Mouse (Mus musculus) G1E (cell line): ENCODE results near the gene Gja5. TPM values are rescaled to one million over a fixed set of nuclear protein-coding genes. Genes with fewer than 3 reads are reported as not detected.

ENCODE experiments used
- ATAC-seq: 2 replicates; pipeline ENCODE4 v1.8.0; 2016; ENCODE audit warnings: mild to moderate bottlenecking; ENCODE audit not compliant: insufficient number of reproducible peaks, poor library complexity, low FRiP score, severe bottlenecking; ENCODE audit errors: extremely low read depth
- DNase-seq: peaks from one replicate; pipeline ENCODE4 v3.0.0; 2012; ENCODE audit warnings: low spot score
- H3K27me3 ChIP-seq: 2 replicates; pipeline ENCODE4 v1.6.1; 2012; ENCODE audit warnings: mild to moderate bottlenecking, low read length, inconsistent platforms; ENCODE audit not compliant: insufficient read depth
- H3K36me3 ChIP-seq: replicated peaks from 2 replicates; pipeline ENCODE3; 2012; ENCODE audit warnings: mild to moderate bottlenecking, inconsistent platforms
- H3K4me1 ChIP-seq: 2 replicates; pipeline ENCODE4 v1.6.1; 2012; ENCODE audit warnings: low read depth, low read length, inconsistent platforms, mixed read lengths; ENCODE audit not compliant: insufficient read depth
- H3K4me3 ChIP-seq: 2 replicates; pipeline ENCODE4 v1.5.1; 2012; ENCODE audit warnings: low read depth, mild to moderate bottlenecking, inconsistent platforms, low read length, moderate library complexity, mixed read lengths
- H3K9me3 ChIP-seq: replicated peaks from 2 replicates; pipeline ENCODE4 v1.6.1; 2012; ENCODE audit warnings: inconsistent platforms
- CTCF ChIP-seq: IDR thresholded peaks from 2 replicates; pipeline ENCODE4 v1.5.1; 2012; ENCODE audit warnings: low read depth, low read length, inconsistent platforms, mixed read lengths
- GATA1 ChIP-seq: IDR thresholded peaks from 2 replicates; pipeline ENCODE4 v1.6.1; 2012; ENCODE audit warnings: borderline replicate concordance, low read length, inconsistent platforms, mixed read lengths
- GATA2 ChIP-seq: IDR thresholded peaks from 2 replicates; pipeline ENCODE4 v1.6.1; 2012; ENCODE audit warnings: low read depth, low read length, inconsistent platforms, borderline replicate concordance
- POLR2AphosphoS5 ChIP-seq: IDR thresholded peaks from 2 replicates; pipeline ENCODE4 v1.6.1; 2012; ENCODE audit warnings: low read depth, low read length, inconsistent platforms; ENCODE audit not compliant: insufficient replicate concordance
- TAL1 ChIP-seq: conservative IDR thresholded peaks from 2 replicates; pipeline ENCODE4 v1.6.1; 2012; ENCODE audit warnings: low read depth, low read length, inconsistent platforms, mixed read lengths
- polyA plus RNA-seq: library from polyadenylated mRNA; stranded (reverse); fragments of >175 nt; gene quantifications from 2 replicates; pipeline ENCODE4 v1.2.3, GENCODE M21; 2012
- total RNA-seq, 2 experiments: library from RNA; stranded (forward) in 1 of 2; stranded (reverse) in 1 of 2; fragments of 200-1000 nt in 1 of 2; fragments of >200 nt in 1 of 2; fragmentation: Nextera tagmentation in 1 of 2; gene quantifications; 2 replicates each; pipeline ENCODE4 v1.2.3; 2014 to 2017

The Gja5 gene
- total and polyA plus RNA-seq, 3 experiments: 0.02 to 0.05 TPM; not detected in 1

GRCm38 (mm10) chr3:96924631-96925030, 20.1 kb downstream of the Gja5 start:
- no peaks in the 10 kb centered on the region for H3K36me3 ChIP-seq
- H3K9me3 ChIP-seq: no peaks in the 10 kb centered on the region
- DNase-seq (no peak), ATAC-seq (no peak)
- 0 out of 2 replicates have a peak, but pooled peaks cover 4% of the 10 kb centered on the region for H3K4me1 ChIP-seq
- H3K27me3 ChIP-seq: peaks cover 19% of the 10 kb centered on the region
- TF ChIP-seq GATA2 (no peak), TAL1 (no peak), GATA1 (no peak), POLR2AphosphoS5 (no peak), CTCF (no peak)
- no peak overlapping the region for H3K4me3 ChIP-seq

GRCm38 (mm10) chr3:96925920-96926319, 21.4 kb downstream of the Gja5 start, which contains the start of gene Gja8:
Gene Gja8, minus strand, starts transcription at chr3:96926020.
- 0 out of 2 replicates have a peak, but pooled peaks cover 2% of the 10 kb centered on the region for H3K4me1 ChIP-seq
- no peak within 1 kb of the TSS for H3K4me3 ChIP-seq
- ATAC-seq (no peak), DNase-seq (no peak)
- no peaks in the 10 kb centered on the region for H3K36me3 ChIP-seq
- H3K27me3 ChIP-seq: peaks cover 11% of the 10 kb centered on the region; the same call in 1 of the 2 replicates
- no peaks in the 10 kb centered on the region for H3K9me3 ChIP-seq
- no peak for TF ChIP-seq CTCF
- no peak for TF ChIP-seq GATA2

GRCm38 (mm10) chr3:96931261-96931681, 26.8 kb downstream of the Gja5 start:
- Histone ChIP-seq H3K4me3 (no peak overlapping the region), H3K9me3 (no peaks in the 10 kb centered on the region), H3K36me3 (no peaks in the 10 kb centered on the region), H3K27me3 (peaks cover 14% of the 10 kb centered on the region; the same call in 1 of the 2 replicates), H3K4me1 (0 out of 2 replicates have a peak, but pooled peaks cover 2% of the 10 kb centered on the region)
- DNase-seq (no peak), ATAC-seq (no peak)
- no peak for TF ChIP-seq GATA1
- no peak for TF ChIP-seq CTCF
- no peak for TF ChIP-seq TAL1
- no peak for TF ChIP-seq GATA2
- no peak for TF ChIP-seq POLR2AphosphoS5

- no peaks in the 10 kb centered on the region for H3K36me3 ChIP-seq
- no peaks in the 10 kb centered on the region for H3K9me3 ChIP-seq
- TF ChIP-seq CTCF: peak; percentile 67
- no peak for TF ChIP-seq TAL1
- peak; percentile 48 for DNase-seq
- no peak overlapping the region for H3K4me3 ChIP-seq
- H3K4me1 ChIP-seq: peaks cover 6% of the 10 kb centered on the region
- H3K27me3 ChIP-seq: peaks cover 22% of the 10 kb centered on the region
- ATAC-seq: no peak
Measured at GRCm38 (mm10) chr3:96936241-96936640, 31.7 kb downstream of the Gja5 start.

- Histone ChIP-seq H3K27me3 (peaks cover 19% of the 10 kb centered on the region), H3K36me3 (no peaks in the 10 kb centered on the region), H3K4me3 (no peak overlapping the region), H3K9me3 (no peaks in the 10 kb centered on the region), H3K4me1 (peaks cover 6% of the 10 kb centered on the region)
- no peak for ATAC-seq
- TF ChIP-seq TAL1 (no peak), GATA2 (no peak), POLR2AphosphoS5 (no peak), CTCF (no peak), GATA1 (no peak)
- DNase-seq: no peak
Measured at GRCm38 (mm10) chr3:96937606-96938005, 33.1 kb downstream of the Gja5 start.

GRCm38 (mm10) chr3:96938738-96939137, 34.2 kb downstream of the Gja5 start:
- DNase-seq (peak; percentile 31), ATAC-seq (no peak; the same call in 1 of the 2 replicates)
- Histone ChIP-seq H3K4me3 (no peak overlapping the region), H3K27me3 (peaks cover 19% of the 10 kb centered on the region), H3K4me1 (peaks cover 6% of the 10 kb centered on the region), H3K9me3 (no peaks in the 10 kb centered on the region), H3K36me3 (no peaks in the 10 kb centered on the region)
- TF ChIP-seq CTCF (0 out of 2 replicates have a peak, but pooled peaks have one; percentile 35), TAL1 (no peak), GATA2 (no peak), GATA1 (no peak), POLR2AphosphoS5 (no peak)
